Mouse (Mus musculus) hindbrain, embryonic 14.5 days (tissue): ENCODE data around the gene Slc38a4. TPM values are rescaled to one million over a fixed set of nuclear protein-coding genes. Genes with fewer than 3 reads are reported as not detected.

ENCODE experiments used
- ATAC-seq: fragments of 200-750 bp; cut with Nextera tagmentation; 2 replicates; pipeline ENCODE4 v1.8.0; 2017; ENCODE audit warnings: moderate number of reproducible peaks, mild to moderate bottlenecking, moderate TSS enrichment, moderate library complexity; ENCODE audit not compliant: low FRiP score
- DNase-seq: peaks from one replicate; pipeline ENCODE4 v3.0.0-alpha.2; 2015; ENCODE audit warnings: low spot score
- H3K27ac ChIP-seq: fragments of 300-500 bp; sonication (generic); 2 replicates; pipeline ENCODE4 v1.5.1; 2014; ENCODE audit warnings: mild to moderate bottlenecking, moderate library complexity
- H3K27me3 ChIP-seq: fragments of 300-500 bp; sonication (generic); 2 replicates; pipeline ENCODE4 v1.6.1; 2014; ENCODE audit warnings: mild to moderate bottlenecking, low read length, mixed read lengths; ENCODE audit not compliant: control insufficient read depth, insufficient read depth
- H3K36me3 ChIP-seq: fragments of 300-500 bp; sonication (generic); replicated peaks from 2 replicates; pipeline ENCODE4 v1.6.1; 2014; ENCODE audit not compliant: control insufficient read depth, insufficient read depth
- H3K4me1 ChIP-seq: fragments of 300-500 bp; sonication (generic); replicated peaks from 2 replicates; pipeline ENCODE4 v1.6.1; 2014; ENCODE audit warnings: antibody characterized with exemption, low read length, mixed read lengths; ENCODE audit not compliant: control insufficient read depth, insufficient read depth
- H3K4me2 ChIP-seq: fragments of 300-500 bp; sonication (generic); replicated peaks from 2 replicates; pipeline ENCODE4 v1.6.1; 2014; ENCODE audit warnings: mild to moderate bottlenecking, moderate library complexity
- H3K4me3 ChIP-seq: fragments of 300-500 bp; sonication (generic); replicated peaks from 2 replicates; pipeline ENCODE4 v1.5.1; 2014; ENCODE audit warnings: mild to moderate bottlenecking, low read length
- H3K9ac ChIP-seq: fragments of 300-500 bp; sonication (generic); 2 replicates; pipeline ENCODE4 v1.6.1; 2014
- H3K9me3 ChIP-seq: fragments of 300-500 bp; sonication (generic); 2 replicates; pipeline ENCODE4 v1.6.1; 2016; ENCODE audit warnings: low read length; ENCODE audit not compliant: control insufficient read depth
- WGBS: fragments of 180-500 bp; shearing (Covaris S2); extraction: QIAGEN DNeasy Blood & Tissue Kit; methylation state at CpG from one replicate; pipeline ENCODE4 v1.1.7; 2014; 5-methylcytosine and 5-hydroxymethylcytosine counted together
- polyA plus RNA-seq: library from polyadenylated mRNA; unstranded; fragments of >200 nt; fragmentation: Nextera tagmentation; extraction: Ambion mirVana; gene quantifications from 2 replicates; pipeline ENCODE4 v1.2.1, GENCODE M21; 2014

The Slc38a4 gene
- polyA plus RNA-seq, 1 experiment from 2014 or later: 3.9 TPM

GRCm38 (mm10) chr15:97076092-97076491, 20.3 kb upstream of the Slc38a4 start:
- DNase-seq (no peak), ATAC-seq (no peak)
- Histone ChIP-seq H3K4me2 (no peak overlapping the region), H3K9ac (no peak overlapping the region), H3K9me3 (no peaks in the 10 kb centered on the region), H3K27me3 (no peaks in the 10 kb centered on the region), H3K4me1 (no peaks in the 10 kb centered on the region), H3K36me3 (no peaks in the 10 kb centered on the region), H3K4me3 (no peak overlapping the region), H3K27ac (no peak overlapping the region)
- 78% methylated on average over 3 of the region's 3 CpGs for WGBS

DNA sequence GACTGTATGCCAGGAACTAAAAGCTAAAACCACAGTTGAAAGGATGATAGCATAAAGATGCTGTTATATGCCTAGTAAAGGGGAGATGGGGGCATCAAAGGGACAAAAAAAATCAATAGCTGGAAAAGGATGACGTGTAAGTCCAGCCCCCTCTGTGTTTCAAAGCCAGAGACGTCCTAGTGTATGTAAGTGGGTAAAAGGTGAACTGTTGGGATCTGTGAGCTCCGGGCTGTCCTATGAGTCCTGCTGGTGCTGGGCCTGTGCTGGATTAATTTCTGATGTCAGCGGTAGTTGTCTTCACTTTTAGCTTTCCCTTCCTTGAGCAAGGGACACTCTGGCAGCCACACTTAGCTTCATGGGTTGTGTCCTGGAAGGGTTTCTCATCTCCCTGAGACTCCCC, 19.5 kb upstream of the Slc38a4 start:
- Histone ChIP-seq H3K9ac (no peak overlapping the region), H3K4me2 (no peak overlapping the region), H3K4me3 (no peak overlapping the region), H3K36me3 (no peaks in the 10 kb centered on the region), H3K27me3 (no peaks in the 10 kb centered on the region), H3K4me1 (no peaks in the 10 kb centered on the region), H3K27ac (no peak overlapping the region), H3K9me3 (no peaks in the 10 kb centered on the region)
- 71% methylated on average over 4 of the region's 4 CpGs for WGBS
- DNase-seq (no peak), ATAC-seq (no peak)

DNA sequence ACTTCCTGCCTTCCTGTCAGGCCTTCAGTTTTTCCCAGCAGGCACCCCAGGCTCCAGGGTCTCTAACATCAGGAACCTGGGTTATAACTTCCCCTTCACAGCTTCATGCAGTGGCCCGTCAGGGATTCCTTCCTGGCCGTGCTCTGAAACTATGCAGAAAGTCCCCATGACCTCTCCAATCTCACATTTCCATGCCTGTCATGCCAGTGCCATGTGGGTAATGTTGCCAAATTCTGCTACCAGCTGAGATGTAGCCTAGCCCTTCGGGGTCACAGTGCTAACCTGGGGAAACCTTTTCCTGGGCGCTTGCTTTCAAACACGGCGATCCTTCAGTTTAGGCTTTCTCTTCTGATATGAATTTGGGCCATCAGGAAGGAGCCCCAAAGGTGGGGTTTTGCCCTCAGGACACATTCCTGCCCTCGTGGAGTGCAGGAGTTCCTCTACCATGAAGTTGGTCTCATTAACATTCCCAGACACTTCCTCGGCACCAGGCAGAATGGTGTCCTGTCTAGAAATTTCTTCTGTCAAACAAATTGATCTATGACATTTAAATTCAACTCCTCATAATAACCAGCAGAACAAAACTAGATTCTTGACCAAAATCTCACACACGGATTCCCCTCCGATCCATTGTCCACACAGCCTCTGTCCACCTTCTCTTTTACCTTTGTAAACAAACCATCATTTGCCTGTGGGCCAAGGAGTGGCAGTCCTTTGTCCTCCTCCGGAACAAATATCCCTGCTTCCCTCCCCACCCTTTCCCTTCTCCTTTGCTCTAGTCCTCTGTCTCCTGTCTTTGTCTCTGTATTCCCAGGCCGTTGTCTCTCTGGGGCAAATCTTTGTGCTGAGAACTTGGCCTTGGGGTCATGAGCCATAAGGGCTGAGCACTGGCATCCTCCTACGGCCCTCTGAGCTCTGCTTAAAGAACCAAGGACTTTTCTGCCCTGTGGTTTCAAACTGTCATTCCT, 17.4 kb upstream of the Slc38a4 start:
- H3K27ac ChIP-seq: no peak overlapping the region
- DNase-seq (no peak), ATAC-seq (no peak)
- WGBS: 64% methylated on average over 13 of the region's 13 CpGs
- no peaks in the 10 kb centered on the region for H3K36me3 ChIP-seq
- no peaks in the 10 kb centered on the region for H3K4me1 ChIP-seq
- no peak overlapping the region for H3K9ac ChIP-seq
- no peak overlapping the region for H3K4me2 ChIP-seq
- no peak overlapping the region for H3K4me3 ChIP-seq
- no peaks in the 10 kb centered on the region for H3K27me3 ChIP-seq
- no peaks in the 10 kb centered on the region for H3K9me3 ChIP-seq

DNA sequence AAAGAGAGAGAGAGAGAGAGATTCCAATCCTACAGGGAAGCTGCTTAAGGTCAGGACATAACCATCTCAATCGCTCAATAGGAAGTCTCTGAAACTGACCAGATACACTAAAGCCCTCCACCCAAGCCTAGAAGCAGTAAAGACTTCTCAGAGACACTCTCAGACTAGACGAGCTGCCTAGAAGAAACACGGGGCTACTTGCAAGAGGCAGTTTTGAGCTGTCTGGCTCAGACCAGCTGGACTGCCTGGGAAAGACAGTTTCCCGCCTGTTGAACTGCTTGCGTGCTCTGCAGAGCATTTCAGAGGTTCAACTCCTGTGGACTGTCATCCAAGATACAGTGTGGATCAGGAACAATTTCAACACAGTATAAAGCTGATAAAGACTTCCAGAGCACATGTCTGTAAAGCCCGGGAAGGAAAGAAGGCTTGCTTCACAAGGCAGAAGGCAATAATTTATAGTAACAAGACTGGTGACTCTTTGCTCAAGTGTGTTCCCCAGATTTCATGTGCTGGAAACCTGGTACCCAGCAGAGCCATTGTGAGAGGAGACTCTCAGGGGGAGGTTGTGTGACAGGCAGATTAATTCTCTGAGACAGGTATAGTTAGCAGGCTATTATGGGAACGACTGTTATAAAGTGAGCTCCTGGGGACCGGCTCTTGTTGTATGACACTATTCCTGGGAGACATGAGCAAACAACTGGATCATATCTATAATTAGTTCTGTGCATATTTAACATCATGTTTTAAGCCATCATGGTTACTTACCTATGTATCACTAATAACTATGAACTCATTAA, 11.8 kb upstream of the Slc38a4 start:
- Histone ChIP-seq H3K4me3 (no peak overlapping the region), H3K4me2 (no peak overlapping the region), H3K4me1 (no peaks in the 10 kb centered on the region), H3K36me3 (no peaks in the 10 kb centered on the region), H3K27me3 (no peaks in the 10 kb centered on the region), H3K27ac (no peak overlapping the region), H3K9ac (no peak overlapping the region), H3K9me3 (no peaks in the 10 kb centered on the region)
- no peak for DNase-seq
- 53% methylated on average over 8 of the region's 8 CpGs for WGBS
- ATAC-seq: no peak

- WGBS: 81% methylated on average over 5 of the region's 5 CpGs
- Histone ChIP-seq H3K4me1 (no peaks in the 10 kb centered on the region), H3K27me3 (no peaks in the 10 kb centered on the region), H3K9ac (no peak overlapping the region), H3K36me3 (no peaks in the 10 kb centered on the region), H3K4me3 (no peak overlapping the region), H3K4me2 (no peak overlapping the region), H3K27ac (no peak overlapping the region), H3K9me3 (no peaks in the 10 kb centered on the region)
- DNase-seq (no peak), ATAC-seq (no peak)
Observed at GRCm38 (mm10) chr15:97066937-97067336, 11.2 kb upstream of the Slc38a4 start.

GRCm38 (mm10) chr15:97063211-97063610, 7.5 kb upstream of the Slc38a4 start:
- no peak for DNase-seq
- Histone ChIP-seq H3K4me2 (no peak overlapping the region), H3K36me3 (no peaks in the 10 kb centered on the region), H3K27me3 (no peaks in the 10 kb centered on the region), H3K4me1 (no peaks in the 10 kb centered on the region), H3K4me3 (no peak overlapping the region), H3K27ac (no peak overlapping the region), H3K9ac (no peak overlapping the region), H3K9me3 (no peaks in the 10 kb centered on the region)
- ATAC-seq: no peak
- 97% methylated on average over 5 of the region's 5 CpGs for WGBS

- Histone ChIP-seq H3K27me3 (no peaks in the 10 kb centered on the region), H3K27ac (no peak overlapping the region), H3K9ac (no peak overlapping the region), H3K36me3 (no peaks in the 10 kb centered on the region), H3K4me3 (no peak overlapping the region), H3K9me3 (no peaks in the 10 kb centered on the region), H3K4me2 (no peak overlapping the region), H3K4me1 (no peaks in the 10 kb centered on the region)
- DNase-seq: no peak
- no peak for ATAC-seq
- WGBS: 86% methylated on average over 8 of the region's 8 CpGs
Observed at GRCm38 (mm10) chr15:97060973-97061372, 5.2 kb upstream of the Slc38a4 start.

GRCm38 (mm10) chr15:97060571-97060970, 4.8 kb upstream of the Slc38a4 start:
- Histone ChIP-seq H3K4me2 (no peak overlapping the region), H3K27ac (no peak overlapping the region), H3K36me3 (no peaks in the 10 kb centered on the region), H3K4me1 (no peaks in the 10 kb centered on the region), H3K9ac (no peak overlapping the region), H3K9me3 (no peaks in the 10 kb centered on the region; the same call in 1 of the 2 replicates), H3K27me3 (no peaks in the 10 kb centered on the region), H3K4me3 (no peak overlapping the region)
- WGBS: 90% methylated on average over 6 of the region's 6 CpGs
- DNase-seq: no peak
- no peak for ATAC-seq

- Histone ChIP-seq H3K4me3 (no peak overlapping the region), H3K4me1 (no peaks in the 10 kb centered on the region), H3K9ac (no peak overlapping the region), H3K27ac (no peak overlapping the region), H3K4me2 (no peak overlapping the region), H3K9me3 (peaks cover 4% of the 10 kb centered on the region), H3K27me3 (no peaks in the 10 kb centered on the region), H3K36me3 (no peaks in the 10 kb centered on the region)
- DNase-seq (no peak), ATAC-seq (no peak)
- whole genome bisulfite sequencing: 95% methylated on average over 14 of the region's 14 CpGs
Observed at GRCm38 (mm10) chr15:97060102-97060501, 4.3 kb upstream of the Slc38a4 start.
